Mouse (Mus musculus) stomach, embryonic 16.5 days (tissue): ENCODE results near the gene 4930407I10Rik. TPM values are rescaled to one million over a fixed set of nuclear protein-coding genes. Genes with fewer than 3 reads are reported as not detected.

ENCODE experiments used
- ATAC-seq: fragments of 200-750 bp; cut with Nextera tagmentation; 2 replicates; pipeline ENCODE4 v1.8.0; 2017; ENCODE audit warnings: moderate number of reproducible peaks, moderate TSS enrichment; ENCODE audit not compliant: insufficient read depth, low FRiP score
- H3K27ac ChIP-seq: fragments of 300-500 bp; sonication (generic); 2 replicates; pipeline ENCODE4 v1.5.1; 2014; ENCODE audit warnings: low read length
- H3K27me3 ChIP-seq: fragments of 300-500 bp; sonication (generic); 2 replicates; pipeline ENCODE4 v1.6.1; 2014; ENCODE audit warnings: low read length, control low read depth, mixed read lengths; ENCODE audit not compliant: control insufficient read depth, insufficient read depth
- H3K36me3 ChIP-seq: fragments of 300-500 bp; sonication (generic); 2 replicates; pipeline ENCODE4 v1.6.1; 2014; ENCODE audit warnings: low read length; ENCODE audit not compliant: control insufficient read depth, insufficient read depth
- H3K4me1 ChIP-seq: fragments of 300-500 bp; sonication (generic); 2 replicates; pipeline ENCODE4 v1.6.1; 2014; ENCODE audit warnings: low read length, control low read depth, mixed read lengths; ENCODE audit not compliant: control insufficient read depth, insufficient read depth
- H3K4me2 ChIP-seq: fragments of 300-500 bp; sonication (generic); 2 replicates; pipeline ENCODE4 v1.6.1; 2014; ENCODE audit warnings: low read depth, low read length, mixed read lengths
- H3K4me3 ChIP-seq: fragments of 300-500 bp; sonication (generic); replicated peaks from 2 replicates; pipeline ENCODE4 v1.5.1; 2014; ENCODE audit warnings: mild to moderate bottlenecking, low read length
- H3K9ac ChIP-seq: fragments of 300-500 bp; sonication (generic); 2 replicates; pipeline ENCODE4 v1.6.1; 2014; ENCODE audit warnings: low read length
- H3K9me3 ChIP-seq: fragments of 300-500 bp; sonication (generic); replicated peaks from 2 replicates; pipeline ENCODE4 v1.6.1; 2016; ENCODE audit warnings: low read length, control low read depth; ENCODE audit not compliant: control insufficient read depth
- WGBS: fragments of 180-500 bp; shearing (Covaris S2); extraction: QIAGEN DNeasy Blood & Tissue Kit; methylation state at CpG from one replicate; pipeline ENCODE4 v1.1.7; 2014; 5-methylcytosine and 5-hydroxymethylcytosine counted together
- polyA plus RNA-seq: library from polyadenylated mRNA; unstranded; fragments of >200 nt; fragmentation: Nextera tagmentation; extraction: Ambion mirVana; gene quantifications from 2 replicates; pipeline ENCODE4 v1.2.1, GENCODE M21; 2015

4930407I10Rik gene
- polyA plus RNA-seq, 1 experiment from 2014 or later = not detected

GRCm38 (mm10) chr15:82044166-82044784, 14.7 kb upstream of the 4930407I10Rik start:
- ATAC-seq = no peak
- WGBS = 95% methylated on average over 7 of the region's 7 CpGs
- Histone ChIP-seq H3K4me2 (no peak overlapping the region), H3K36me3 (0 out of 2 replicates have a peak, but pooled peaks cover 3% of the 10 kb centered on the region), H3K4me3 (no peak overlapping the region), H3K27ac (no peak overlapping the region), H3K4me1 (peaks cover 14% of the 10 kb centered on the region), H3K9ac (no peak overlapping the region), H3K27me3 (no peaks in the 10 kb centered on the region), H3K9me3 (no peaks in the 10 kb centered on the region)

GRCm38 (mm10) chr15:82046246-82046891, 12.6 kb upstream of the 4930407I10Rik start:
- Histone ChIP-seq H3K9me3 (no peaks in the 10 kb centered on the region), H3K36me3 (0 out of 2 replicates have a peak, but pooled peaks cover 3% of the 10 kb centered on the region), H3K9ac (peak overlapping the region; percentile 96), H3K27me3 (no peaks in the 10 kb centered on the region), H3K4me2 (peak overlapping the region; percentile 99), H3K4me1 (peaks cover 14% of the 10 kb centered on the region), H3K4me3 (peak overlapping the region; percentile 98), H3K27ac (peak overlapping the region; percentile 42)
- peak; percentile 28; the same call in 1 of the 2 replicates for ATAC-seq
- WGBS = 2% methylated on average over 26 of the region's 26 CpGs

GRCm38 (mm10) chr15:82047080-82047883, 11.7 kb upstream of the 4930407I10Rik start, which contains the start of gene Snu13:
TSS of gene Snu13 (minus strand) at chr15:82047598.
- Histone ChIP-seq H3K9me3 (no peaks in the 10 kb centered on the region), H3K27ac (peak within 1 kb of the TSS; percentile 84), H3K9ac (peak within 1 kb of the TSS; percentile 96), H3K4me2 (peak within 1 kb of the TSS; percentile 99), H3K27me3 (no peaks in the 10 kb centered on the region), H3K4me3 (peak within 1 kb of the TSS; percentile 98), H3K36me3 (0 out of 2 replicates have a peak, but pooled peaks cover 3% of the 10 kb centered on the region), H3K4me1 (peaks cover 14% of the 10 kb centered on the region)
- WGBS = under 1% methylated on average over 74 of the region's 74 CpGs
- ATAC-seq = peak; percentile 91

GRCm38 (mm10) chr15:82052544-82052943, 6.4 kb upstream of the 4930407I10Rik start:
- Histone ChIP-seq H3K4me3 (no peak overlapping the region), H3K27ac (no peak overlapping the region), H3K4me1 (0 out of 2 replicates have a peak, but pooled peaks cover 3% of the 10 kb centered on the region), H3K9ac (no peak overlapping the region), H3K9me3 (no peaks in the 10 kb centered on the region), H3K36me3 (no peaks in the 10 kb centered on the region), H3K4me2 (no peak overlapping the region), H3K27me3 (no peaks in the 10 kb centered on the region)
- ATAC-seq = no peak
- WGBS = 63% methylated on average over 5 of the region's 5 CpGs

- no peak for ATAC-seq
- no peak overlapping the region for H3K27ac ChIP-seq
- WGBS = 59% methylated on average over 14 of the region's 14 CpGs
- H3K4me2 ChIP-seq = no peak overlapping the region
- H3K9ac ChIP-seq = no peak overlapping the region
- no peaks in the 10 kb centered on the region for H3K4me1 ChIP-seq
- H3K9me3 ChIP-seq = no peaks in the 10 kb centered on the region
- no peak overlapping the region for H3K4me3 ChIP-seq
- no peaks in the 10 kb centered on the region for H3K36me3 ChIP-seq
- H3K27me3 ChIP-seq = peaks cover 17% of the 10 kb centered on the region
Observed at GRCm38 (mm10) chr15:82063909-82064308, 5.0 kb downstream of the 4930407I10Rik start.

- Histone ChIP-seq H3K4me2 (peak overlapping the region; percentile 14; the same call in 1 of the 2 replicates), H3K4me1 (no peaks in the 10 kb centered on the region), H3K27me3 (peaks cover 31% of the 10 kb centered on the region), H3K36me3 (no peaks in the 10 kb centered on the region), H3K27ac (no peak overlapping the region), H3K9me3 (no peaks in the 10 kb centered on the region), H3K9ac (no peak overlapping the region), H3K4me3 (no peak overlapping the region)
- ATAC-seq = peak; percentile 62; the same call in 1 of the 2 replicates
- WGBS = 13% methylated on average over 7 of the region's 7 CpGs
Observed at GRCm38 (mm10) chr15:82065511-82065910, 6.6 kb downstream of the 4930407I10Rik start.

GRCm38 (mm10) chr15:82069898-82070297, 10.9 kb downstream of the 4930407I10Rik start, which contains the start of gene Mei1:
TSS of gene Mei1 (plus strand) at chr15:82069996.
- ATAC-seq = no peak
- Histone ChIP-seq H3K4me1 (no peaks in the 10 kb centered on the region), H3K4me2 (peak within 1 kb of the TSS; percentile 33; the same call in 1 of the 2 replicates), H3K9me3 (no peaks in the 10 kb centered on the region), H3K9ac (no peak within 1 kb of the TSS), H3K4me3 (peak within 1 kb of the TSS; percentile 21; the same call in 1 of the 2 replicates), H3K27ac (no peak within 1 kb of the TSS), H3K27me3 (peaks cover 24% of the 10 kb centered on the region), H3K36me3 (no peaks in the 10 kb centered on the region)
- 13% methylated on average over 40 of the region's 40 CpGs for WGBS

GRCm38 (mm10) chr15:82071816-82072469, 13.0 kb downstream of the 4930407I10Rik start:
- peaks cover 21% of the 10 kb centered on the region for H3K27me3 ChIP-seq
- H3K4me1 ChIP-seq = no peaks in the 10 kb centered on the region
- H3K36me3 ChIP-seq = no peaks in the 10 kb centered on the region
- H3K4me2 ChIP-seq = no peak overlapping the region
- no peak for ATAC-seq
- 88% methylated on average over 26 of the region's 26 CpGs for WGBS
- H3K9ac ChIP-seq = no peak overlapping the region
- H3K27ac ChIP-seq = no peak overlapping the region
- H3K4me3 ChIP-seq = no peak overlapping the region
- no peaks in the 10 kb centered on the region for H3K9me3 ChIP-seq
